Mouse (Mus musculus) midbrain, embryonic 14.5 days (tissue): ENCODE measurements around the gene 4930467E23Rik. TPM values are rescaled to one million over a fixed set of nuclear protein-coding genes. Genes with fewer than 3 reads are reported as not detected.
"Not testable (repeated sequence)": the region's sequence is repeated elsewhere in the genome, so short reads cannot be mapped to it uniquely, and the experiment has no call there.

Experiments used
- ATAC-seq: fragments of 200-750 bp; cut with Nextera tagmentation; 2 replicates; pipeline ENCODE4 v1.8.0; 2017; ENCODE audit warnings: moderate number of reproducible peaks, moderate library complexity; ENCODE audit not compliant: low FRiP score, low TSS enrichment
- DNase-seq: peaks from one replicate; pipeline ENCODE4 v3.0.0-alpha.2; 2015
- H3K27ac ChIP-seq: fragments of 300-500 bp; sonication (generic); replicated peaks from 2 replicates; pipeline ENCODE4 v1.5.1; 2014; ENCODE audit warnings: mild to moderate bottlenecking, low read depth, low read length, moderate library complexity
- H3K27me3 ChIP-seq: fragments of 300-500 bp; sonication (generic); 2 replicates; pipeline ENCODE4 v1.6.1; 2014; ENCODE audit warnings: low read length, control low read depth, mixed read lengths; ENCODE audit not compliant: control insufficient read depth, insufficient read depth
- H3K36me3 ChIP-seq: fragments of 300-500 bp; sonication (generic); 2 replicates; pipeline ENCODE4 v1.6.1; 2014; ENCODE audit warnings: low read length, control low read depth; ENCODE audit not compliant: control insufficient read depth, insufficient read depth
- H3K4me1 ChIP-seq: fragments of 300-500 bp; sonication (generic); 2 replicates; pipeline ENCODE4 v1.6.1; 2014; ENCODE audit warnings: mild to moderate bottlenecking, antibody characterized with exemption, low read length, control low read depth; ENCODE audit not compliant: control insufficient read depth, insufficient read depth
- H3K4me2 ChIP-seq: fragments of 300-500 bp; sonication (generic); 2 replicates; pipeline ENCODE4 v1.6.1; 2014; ENCODE audit warnings: mild to moderate bottlenecking, low read length, moderate library complexity
- H3K4me3 ChIP-seq: fragments of 300-500 bp; sonication (generic); replicated peaks from 2 replicates; pipeline ENCODE4 v1.5.1; 2014; ENCODE audit warnings: low read depth, low read length
- H3K9ac ChIP-seq: fragments of 300-500 bp; sonication (generic); replicated peaks from 2 replicates; pipeline ENCODE4 v1.6.1; 2014; ENCODE audit warnings: mild to moderate bottlenecking, low read length, moderate library complexity
- H3K9me3 ChIP-seq: fragments of 300-500 bp; sonication (generic); 2 replicates; pipeline ENCODE4 v1.6.1; 2016; ENCODE audit warnings: low read length, control low read depth, mixed read lengths; ENCODE audit not compliant: control insufficient read depth
- WGBS: fragments of 180-500 bp; shearing (Covaris S2); extraction: QIAGEN DNeasy Blood & Tissue Kit; methylation state at CpG from one replicate; pipeline ENCODE4 v1.1.7; 2014; 5-methylcytosine and 5-hydroxymethylcytosine counted together
- polyA plus RNA-seq: library from polyadenylated mRNA; unstranded; fragments of >200 nt; fragmentation: Nextera tagmentation; extraction: Ambion mirVana; gene quantifications from 2 replicates; pipeline ENCODE4 v1.2.1, GENCODE M21; 2014

The 4930467E23Rik gene
- polyA plus RNA-seq, 1 experiment from 2014 or later = 0.17 TPM

DNA sequence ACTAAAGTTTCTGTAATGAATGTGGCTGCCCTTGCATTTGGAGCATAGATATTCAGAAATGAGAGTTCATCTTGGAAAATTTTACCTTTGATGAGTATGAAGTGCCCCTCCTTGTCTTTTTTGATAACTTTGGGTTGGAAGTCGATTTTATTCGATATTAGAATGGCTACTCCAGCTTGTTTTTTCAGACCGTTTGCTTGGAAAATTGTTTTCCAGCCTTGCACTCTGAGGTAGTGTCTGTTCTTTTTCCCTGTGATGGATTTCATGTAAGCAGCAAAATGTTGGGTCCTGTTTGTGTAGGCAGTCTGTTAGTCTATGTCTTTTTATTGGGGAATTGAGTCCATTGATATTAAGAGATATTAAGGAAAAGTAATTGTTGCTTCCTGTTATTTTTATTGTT is 14.1 kb upstream of the 4930467E23Rik start:
- ATAC-seq = not testable (repeated sequence)
- WGBS = 84% methylated on average over 3 of the region's 3 CpGs

GRCm38 (mm10) chr8:19717851-19718250 is 11.5 kb upstream of the 4930467E23Rik start:
- not testable (repeated sequence) for H3K36me3 ChIP-seq, DNase-seq, H3K4me1 ChIP-seq, H3K9ac ChIP-seq, H3K9me3 ChIP-seq, H3K27me3 ChIP-seq, H3K4me3 ChIP-seq, ATAC-seq, H3K4me2 ChIP-seq, H3K27ac ChIP-seq
- WGBS = 92% methylated on average over 3 of the region's 3 CpGs

More for the DNA sequence above, 14.1 kb upstream of the 4930467E23Rik start:
- not testable (repeated sequence) for H3K4me1 ChIP-seq, H3K9ac ChIP-seq, DNase-seq, H3K4me2 ChIP-seq, H3K9me3 ChIP-seq, H3K36me3 ChIP-seq, H3K27me3 ChIP-seq, H3K4me3 ChIP-seq, H3K27ac ChIP-seq

GRCm38 (mm10) chr8:19719513-19719912 is 9.9 kb upstream of the 4930467E23Rik start:
- not testable (repeated sequence) for DNase-seq

DNA sequence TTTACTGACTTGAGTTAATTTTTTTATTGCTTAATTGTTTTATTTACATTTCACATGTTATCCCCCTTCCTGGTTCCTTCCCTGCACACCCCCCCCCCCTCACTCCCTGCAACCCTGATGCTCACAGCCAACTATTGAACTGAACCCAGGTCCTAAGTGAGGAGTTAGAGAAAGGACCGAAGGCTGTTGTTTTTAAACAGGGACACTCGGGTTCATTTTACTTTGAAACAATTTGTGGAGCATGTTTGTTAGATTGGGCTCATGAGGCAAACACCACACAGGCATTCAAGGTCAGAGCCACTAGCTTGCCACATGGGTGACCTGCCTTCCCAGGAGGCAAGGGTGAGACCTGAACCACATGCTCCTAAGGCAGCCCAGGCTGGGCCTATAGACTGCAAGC is 4.5 kb upstream of the 4930467E23Rik start:
- H3K4me1 ChIP-seq, H3K4me2 ChIP-seq, ATAC-seq, H3K27ac ChIP-seq, H3K4me3 ChIP-seq, H3K9ac ChIP-seq, H3K36me3 ChIP-seq, H3K9me3 ChIP-seq, DNase-seq, H3K27me3 ChIP-seq: not testable (repeated sequence)
- WGBS = 57% methylated on average over 2 of the region's 2 CpGs

More at GRCm38 (mm10) chr8:19719513-19719912, 9.9 kb upstream of the 4930467E23Rik start:
- not testable (repeated sequence) for H3K36me3 ChIP-seq, H3K27ac ChIP-seq, H3K27me3 ChIP-seq, H3K4me1 ChIP-seq, ATAC-seq, H3K9me3 ChIP-seq, H3K9ac ChIP-seq, H3K4me2 ChIP-seq, H3K4me3 ChIP-seq
- WGBS = 69% methylated on average over 3 of the region's 3 CpGs

DNA sequence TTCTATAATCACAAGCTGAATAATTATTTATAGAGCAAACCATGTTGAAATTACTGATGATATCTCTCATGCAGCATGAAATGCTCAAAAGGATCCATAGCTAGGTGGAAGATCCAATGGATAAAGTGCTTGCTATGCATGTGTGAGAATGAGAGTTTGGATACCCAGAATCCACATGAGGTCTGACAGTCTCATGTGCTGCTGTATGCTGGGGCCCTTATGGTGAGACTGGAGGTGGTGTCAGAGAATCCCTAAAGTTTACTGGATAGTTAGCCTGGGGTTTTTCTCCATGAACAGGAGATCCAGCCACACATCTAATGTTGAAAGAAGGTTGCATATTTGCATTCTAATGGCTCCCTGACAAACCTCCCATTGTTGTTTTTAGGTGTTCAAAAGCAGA is 22.4 kb downstream of the 4930467E23Rik start:
- DNase-seq, H3K27me3 ChIP-seq, H3K4me1 ChIP-seq, H3K36me3 ChIP-seq, ATAC-seq, H3K9me3 ChIP-seq, H3K4me3 ChIP-seq, H3K4me2 ChIP-seq, H3K9ac ChIP-seq, H3K27ac ChIP-seq: not testable (repeated sequence)

- not testable (repeated sequence) for ATAC-seq, H3K36me3 ChIP-seq, H3K9me3 ChIP-seq, H3K4me1 ChIP-seq, H3K9ac ChIP-seq, DNase-seq, H3K27me3 ChIP-seq, H3K27ac ChIP-seq, H3K4me2 ChIP-seq, H3K4me3 ChIP-seq
- 76% methylated on average over 2 of the region's 3 CpGs for WGBS
Observed at GRCm38 (mm10) chr8:19754178-19754577, 24.8 kb downstream of the 4930467E23Rik start.

DNA sequence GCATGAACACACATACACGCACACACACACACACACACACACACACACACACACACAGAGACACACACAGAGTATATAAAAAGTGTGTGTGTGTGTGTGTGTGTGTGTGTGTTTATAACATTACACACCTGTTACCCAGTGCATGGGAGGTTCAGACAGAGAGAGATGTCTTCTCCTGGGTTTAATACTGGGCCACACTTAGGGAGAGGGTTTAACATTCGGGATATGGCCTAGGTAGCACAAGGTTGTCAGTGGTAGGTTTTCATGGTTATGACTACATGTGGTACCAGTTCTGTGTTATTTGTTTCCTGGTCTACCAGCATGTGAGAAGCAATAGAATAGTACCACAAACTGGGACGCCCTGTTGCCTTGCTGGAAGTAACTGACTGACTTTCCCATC is 25.6 kb downstream of the 4930467E23Rik start:
- not testable (repeated sequence) for H3K27me3 ChIP-seq, H3K27ac ChIP-seq, H3K4me1 ChIP-seq, H3K4me3 ChIP-seq, H3K4me2 ChIP-seq, H3K9me3 ChIP-seq, ATAC-seq, H3K36me3 ChIP-seq, H3K9ac ChIP-seq, DNase-seq
- WGBS = 79% methylated on average over 3 of the region's 3 CpGs

GRCm38 (mm10) chr8:19761660-19762059 is 32.3 kb downstream of the 4930467E23Rik start:
- H3K27me3 ChIP-seq, H3K9me3 ChIP-seq, H3K4me3 ChIP-seq, H3K27ac ChIP-seq, DNase-seq, H3K4me2 ChIP-seq, H3K9ac ChIP-seq, H3K4me1 ChIP-seq, ATAC-seq, H3K36me3 ChIP-seq: not testable (repeated sequence)
- WGBS = 90% methylated on average over 5 of the region's 5 CpGs

DNA sequence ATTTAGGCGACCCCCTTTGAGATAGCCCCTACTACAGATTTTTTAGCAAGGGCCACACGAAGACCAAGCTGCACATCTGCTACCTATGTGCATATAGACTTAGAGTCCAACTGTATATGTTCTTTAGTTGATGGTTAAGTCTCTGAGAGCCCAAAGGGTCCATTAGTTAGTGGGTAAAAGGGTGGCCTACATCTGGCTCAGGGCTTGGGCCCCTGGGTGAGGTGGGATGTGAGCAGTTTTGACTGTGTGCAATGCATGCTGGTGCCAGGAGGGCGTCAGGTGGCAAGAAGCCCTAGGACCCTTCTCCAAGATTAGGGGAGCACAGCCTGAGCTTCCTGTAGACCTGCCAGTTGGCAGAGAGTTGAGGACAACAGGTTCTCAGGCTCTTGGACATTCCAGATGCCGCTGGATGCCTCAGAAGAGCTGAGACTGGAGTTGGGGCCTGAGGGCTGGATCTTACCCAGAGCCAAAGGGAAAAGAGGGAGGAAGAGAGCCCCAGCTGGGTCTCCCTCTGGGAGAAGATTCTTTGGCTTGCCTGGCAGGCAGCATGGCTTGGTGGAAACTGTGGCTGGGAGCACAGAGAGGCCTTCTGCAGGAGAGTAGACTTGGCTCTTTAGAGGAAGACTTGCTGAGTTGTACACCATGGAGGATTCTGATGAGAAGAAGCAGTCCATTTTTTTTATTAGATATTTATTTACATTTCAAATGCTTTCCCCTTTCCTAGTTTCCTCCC is 33.6 kb downstream of the 4930467E23Rik start:
- H3K9ac ChIP-seq, H3K4me3 ChIP-seq, H3K9me3 ChIP-seq, DNase-seq, H3K4me1 ChIP-seq, H3K4me2 ChIP-seq, H3K36me3 ChIP-seq, H3K27me3 ChIP-seq, ATAC-seq, H3K27ac ChIP-seq: not testable (repeated sequence)
- 68% methylated on average over 4 of the region's 4 CpGs for WGBS
